Mouse (Mus musculus): Measurements from ENCODE around the gene Taok1. TPM values are rescaled to one million over a fixed set of nuclear protein-coding genes. Genes with fewer than 3 reads are reported as not detected.
"Not testable (repeated sequence)": the region's sequence is repeated elsewhere in the genome, so short reads cannot be mapped to it uniquely, and the experiment has no call there.

Gene Taok1
- 14.8 and 14.9 TPM in 2 replicates for polyA plus RNA-seq (2015; fragmentation: Nextera tagmentation; extraction: Ambion mirVana)

DNA sequence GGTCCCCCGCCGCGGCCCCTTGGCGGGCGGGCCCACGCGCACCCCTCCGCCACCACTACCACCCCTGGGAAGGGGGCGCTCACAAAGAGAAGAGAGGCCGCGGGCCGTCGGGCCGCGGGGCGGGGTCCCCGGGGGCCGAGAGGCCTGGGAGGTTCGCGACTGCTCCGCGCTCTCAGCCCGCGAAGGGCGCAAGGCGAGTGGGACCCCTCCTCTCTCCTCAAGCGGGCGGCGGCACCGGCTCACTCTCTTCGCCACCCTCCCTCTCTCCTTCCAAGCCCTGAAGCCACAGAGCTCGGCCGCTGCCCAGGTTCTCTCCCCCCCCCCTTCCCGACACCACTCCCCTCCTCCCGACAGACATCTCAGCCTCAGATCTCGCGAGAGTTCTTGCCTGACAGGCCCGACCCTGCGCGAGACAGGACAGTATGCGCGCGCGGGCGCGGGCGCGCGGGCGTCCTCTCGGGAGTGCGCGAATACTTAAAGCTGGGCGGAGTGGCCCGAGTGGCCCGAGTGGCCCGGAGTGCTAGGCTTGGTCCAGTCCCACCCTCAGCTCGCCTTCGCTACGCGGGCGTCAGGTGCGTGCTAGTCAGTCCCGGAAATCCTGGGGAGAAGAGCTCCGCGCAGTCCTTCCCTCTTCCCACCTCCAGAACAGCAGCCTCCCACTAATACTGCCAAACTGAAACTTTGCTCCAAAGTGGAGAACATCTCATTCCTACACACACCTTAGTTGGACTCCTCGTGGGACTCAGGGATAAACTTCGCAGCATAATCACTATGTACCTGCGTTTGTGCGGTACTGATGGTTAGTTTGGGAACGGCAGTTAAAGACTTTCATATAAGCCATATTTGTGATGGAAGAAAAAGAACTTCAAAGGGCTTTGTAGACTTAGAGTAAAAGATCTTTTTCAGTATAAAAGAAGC lies at the start of gene Taok1:
Gene Taok1 (minus strand): TSS at position 278 of the 918 bp plus-strand sequence.
- Histone ChIP-seq H3K9ac (ENCODE audit: low read length) (peak within 1 kb of the TSS; percentile 99), H3K27me3 (ENCODE audit: control insufficient read depth, insufficient read depth, low read depth, low read length) (no peaks in the 10 kb centered on the region), H3K27ac (ENCODE audit: low read length) (peak within 1 kb of the TSS; percentile 97), H3K4me1 (replicated peaks; ENCODE audit: control insufficient read depth, insufficient read depth, low read length) (peaks cover 13% of the 10 kb centered on the region), H3K9me3 (ENCODE audit: control insufficient read depth, low read length) (no peaks in the 10 kb centered on the region), H3K36me3 (ENCODE audit: control insufficient read depth, insufficient read depth, low read length) (no peaks in the 10 kb centered on the region), H3K4me2 (ENCODE audit: low read depth, low read length) (peak within 1 kb of the TSS; percentile 94), H3K4me3 (ENCODE audit: low read length) (peak within 1 kb of the TSS; percentile 100)
- 1% methylated on average over 58 of the region's 71 CpGs for WGBS
- peak; percentile 94 for ATAC-seq (ENCODE audit: low read depth)

DNA sequence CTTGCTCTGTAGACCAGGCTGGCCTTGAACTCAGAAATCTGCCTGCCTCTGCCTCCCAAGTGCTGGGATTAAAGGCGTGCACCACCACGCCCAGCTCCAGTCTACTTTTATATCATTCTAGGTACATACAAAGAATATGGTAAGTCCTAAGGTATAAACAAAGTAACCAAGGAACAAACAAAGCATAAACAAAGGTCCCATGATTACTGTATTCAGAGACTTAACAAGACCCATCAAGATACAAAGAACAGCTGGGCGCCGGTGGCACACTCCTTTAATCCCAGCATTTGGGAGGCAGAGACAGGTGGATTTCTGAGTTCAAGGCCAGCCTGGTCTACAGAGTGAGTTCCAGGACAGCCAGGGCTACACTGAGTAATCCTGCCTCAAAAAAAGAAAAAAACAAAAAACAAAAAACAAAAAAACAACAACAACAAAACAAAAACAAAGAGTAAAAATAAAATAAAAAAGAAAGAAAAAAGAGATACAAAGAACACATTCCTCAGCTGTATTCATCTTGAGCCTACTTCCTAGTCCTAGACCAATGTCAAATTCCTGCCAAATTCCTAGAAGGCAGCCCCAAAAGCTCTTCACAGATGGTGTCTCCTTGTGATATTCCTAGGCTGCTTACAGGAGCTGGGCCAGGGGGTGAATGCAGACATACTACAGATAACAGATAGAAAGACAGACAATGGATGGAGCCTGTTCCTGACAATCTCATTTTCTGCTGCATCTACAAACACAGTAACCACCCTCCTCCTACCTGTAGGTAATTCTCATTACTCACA lies 46.0 kb upstream of the Taok1 start:
- not testable (repeated sequence) for H3K9ac ChIP-seq (ENCODE audit: low read length); H3K4me1 ChIP-seq (replicated peaks; ENCODE audit: control insufficient read depth, insufficient read depth, low read length); H3K36me3 ChIP-seq (ENCODE audit: control insufficient read depth, insufficient read depth, low read length); H3K4me3 ChIP-seq (ENCODE audit: low read length); H3K27me3 ChIP-seq (ENCODE audit: control insufficient read depth, insufficient read depth, low read depth, low read length); H3K9me3 ChIP-seq (ENCODE audit: control insufficient read depth, low read length); H3K4me2 ChIP-seq (ENCODE audit: low read depth, low read length); H3K27ac ChIP-seq (ENCODE audit: low read length); ATAC-seq (ENCODE audit: low read depth)
- WGBS = 97% methylated on average over 4 of the region's 4 CpGs

DNA sequence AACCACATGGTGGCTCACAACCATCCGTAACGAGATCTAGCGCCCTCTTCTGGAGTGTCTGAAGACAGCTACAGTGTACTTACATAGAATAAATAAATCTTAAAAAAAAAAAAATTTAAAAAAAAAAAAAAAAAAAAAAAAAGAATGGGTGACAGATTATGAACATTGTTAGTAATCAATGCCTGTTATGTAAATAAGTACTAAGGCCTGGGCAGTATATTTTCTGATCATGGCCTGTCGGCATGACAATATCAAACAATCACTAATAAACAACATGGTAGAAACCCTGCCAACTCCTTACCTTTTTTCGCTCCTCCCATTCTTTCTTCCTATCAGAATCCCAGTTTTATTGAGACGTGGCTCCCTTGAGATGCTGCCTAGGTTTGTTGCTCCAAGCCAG lies 44.9 kb upstream of the Taok1 start:
- no peak overlapping the region for H3K9ac ChIP-seq (ENCODE audit: low read length)
- no peak overlapping the region for H3K4me2 ChIP-seq (ENCODE audit: low read depth, low read length)
- WGBS = 55% methylated on average over 6 of the region's 6 CpGs
- no peaks in the 10 kb centered on the region for H3K27me3 ChIP-seq (ENCODE audit: control insufficient read depth, insufficient read depth, low read depth, low read length)
- H3K36me3 ChIP-seq (ENCODE audit: control insufficient read depth, insufficient read depth, low read length) = no peaks in the 10 kb centered on the region
- no peak overlapping the region for H3K4me3 ChIP-seq (ENCODE audit: low read length)
- H3K4me1 ChIP-seq (replicated peaks; ENCODE audit: control insufficient read depth, insufficient read depth, low read length) = no peaks in the 10 kb centered on the region
- H3K27ac ChIP-seq (ENCODE audit: low read length) = no peak overlapping the region
- no peaks in the 10 kb centered on the region for H3K9me3 ChIP-seq (ENCODE audit: control insufficient read depth, low read length)
- no peak for ATAC-seq (ENCODE audit: low read depth)

DNA sequence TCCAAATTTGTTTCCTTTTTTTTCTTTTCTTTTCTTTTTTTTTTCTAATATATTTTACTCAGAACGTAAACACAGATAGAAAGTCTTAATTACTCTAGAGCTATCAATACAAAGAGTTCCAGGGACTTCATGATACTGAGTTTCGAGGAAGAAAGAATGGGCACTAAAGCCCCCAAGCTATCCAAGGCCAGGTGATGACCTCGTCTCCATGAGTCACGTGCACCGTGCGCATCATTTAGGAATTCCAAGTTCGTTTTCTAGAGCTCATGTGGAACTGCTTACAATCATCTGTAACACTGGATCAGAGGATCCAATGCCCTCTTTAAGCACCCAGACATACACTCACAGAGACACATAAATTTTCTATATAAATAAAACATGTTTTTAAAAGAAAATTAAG lies 41.3 kb upstream of the Taok1 start:
- Histone ChIP-seq H3K4me2 (ENCODE audit: low read depth, low read length) (no peak overlapping the region), H3K4me3 (ENCODE audit: low read length) (no peak overlapping the region), H3K9ac (ENCODE audit: low read length) (no peak overlapping the region), H3K36me3 (ENCODE audit: control insufficient read depth, insufficient read depth, low read length) (no peaks in the 10 kb centered on the region), H3K9me3 (ENCODE audit: control insufficient read depth, low read length) (no peaks in the 10 kb centered on the region), H3K27me3 (ENCODE audit: control insufficient read depth, insufficient read depth, low read depth, low read length) (no peaks in the 10 kb centered on the region), H3K27ac (ENCODE audit: low read length) (no peak overlapping the region), H3K4me1 (replicated peaks; ENCODE audit: control insufficient read depth, insufficient read depth, low read length) (no peaks in the 10 kb centered on the region)
- WGBS = 64% methylated on average over 7 of the region's 7 CpGs
- no peak for ATAC-seq (ENCODE audit: low read depth)

DNA sequence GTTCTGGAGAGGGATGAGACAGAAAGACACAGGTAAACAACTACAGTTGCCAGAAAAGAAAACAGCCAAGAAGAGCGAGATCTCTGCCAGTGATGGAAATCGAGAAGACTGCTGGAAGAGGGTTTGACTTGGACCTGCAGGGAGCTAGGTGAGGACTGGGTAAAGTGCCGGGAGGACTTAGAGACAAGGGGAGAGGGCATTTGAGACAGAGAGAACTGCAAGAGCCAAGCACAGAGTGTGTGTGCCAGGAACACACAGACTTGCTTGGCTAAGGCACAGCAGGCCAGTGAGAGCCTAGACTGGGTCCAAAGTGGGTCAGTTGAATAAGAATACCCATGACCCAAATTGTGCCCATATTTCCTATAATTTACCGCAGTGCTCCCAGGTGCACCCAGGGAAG lies 37.9 kb upstream of the Taok1 start:
- no peaks in the 10 kb centered on the region for H3K36me3 ChIP-seq (ENCODE audit: control insufficient read depth, insufficient read depth, low read length)
- ATAC-seq (ENCODE audit: low read depth) = no peak
- no peak overlapping the region for H3K27ac ChIP-seq (ENCODE audit: low read length)
- H3K9ac ChIP-seq (ENCODE audit: low read length) = no peak overlapping the region
- no peaks in the 10 kb centered on the region for H3K27me3 ChIP-seq (ENCODE audit: control insufficient read depth, insufficient read depth, low read depth, low read length)
- H3K4me3 ChIP-seq (ENCODE audit: low read length) = no peak overlapping the region
- H3K9me3 ChIP-seq (ENCODE audit: control insufficient read depth, low read length) = no peaks in the 10 kb centered on the region
- no peaks in the 10 kb centered on the region for H3K4me1 ChIP-seq (replicated peaks; ENCODE audit: control insufficient read depth, insufficient read depth, low read length)
- no peak overlapping the region for H3K4me2 ChIP-seq (ENCODE audit: low read depth, low read length)
- 77% methylated on average over 4 of the region's 4 CpGs for WGBS

DNA sequence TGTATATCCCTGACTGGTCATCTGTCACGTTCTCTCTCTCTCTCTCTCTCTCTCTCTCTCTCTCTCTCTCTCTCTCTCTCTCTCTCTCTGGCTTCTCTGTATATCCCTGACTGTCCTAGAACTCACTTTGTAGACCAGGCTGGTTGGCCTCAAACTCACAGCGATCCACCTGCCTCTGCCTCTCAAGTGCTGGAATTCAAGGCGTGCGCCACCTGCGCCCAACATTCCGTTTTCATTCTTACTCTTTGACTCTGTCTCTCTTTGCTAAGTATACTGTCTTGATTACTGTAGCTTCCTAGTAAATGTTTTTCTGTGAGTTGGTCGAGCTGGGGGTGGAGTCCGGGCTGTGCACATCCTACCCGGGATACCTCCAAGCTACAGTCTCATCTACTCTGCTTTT lies 33.8 kb upstream of the Taok1 start:
- no peak for ATAC-seq (ENCODE audit: low read depth)
- H3K9ac ChIP-seq (ENCODE audit: low read length) = no peak overlapping the region
- no peaks in the 10 kb centered on the region for H3K27me3 ChIP-seq (ENCODE audit: control insufficient read depth, insufficient read depth, low read depth, low read length)
- H3K4me1 ChIP-seq (replicated peaks; ENCODE audit: control insufficient read depth, insufficient read depth, low read length) = no peaks in the 10 kb centered on the region
- no peak overlapping the region for H3K4me3 ChIP-seq (ENCODE audit: low read length)
- H3K27ac ChIP-seq (ENCODE audit: low read length) = no peak overlapping the region
- H3K36me3 ChIP-seq (ENCODE audit: control insufficient read depth, insufficient read depth, low read length) = no peaks in the 10 kb centered on the region
- no peak overlapping the region for H3K4me2 ChIP-seq (ENCODE audit: low read depth, low read length)
- H3K9me3 ChIP-seq (ENCODE audit: control insufficient read depth, low read length) = no peaks in the 10 kb centered on the region
- WGBS = 67% methylated on average over 9 of the region's 9 CpGs

DNA sequence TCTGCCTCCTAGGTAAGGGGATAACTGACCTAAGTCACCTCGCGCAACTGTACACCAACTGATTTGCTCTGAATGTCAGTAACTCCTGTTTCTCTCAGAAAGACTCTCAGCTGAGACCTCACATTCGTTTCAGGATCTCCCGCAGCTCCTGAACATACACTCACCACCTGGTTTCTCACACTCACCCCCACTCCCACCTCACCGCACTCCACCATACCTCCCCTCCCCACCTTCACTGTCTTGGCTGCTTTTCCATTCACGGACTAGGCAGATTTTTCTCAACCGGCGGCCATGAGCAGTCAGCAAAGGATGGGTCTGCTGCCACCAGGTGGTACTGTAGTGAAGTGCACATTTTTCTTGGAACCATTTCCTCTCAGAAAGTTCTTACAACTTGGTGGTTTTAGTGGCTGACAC lies 22.6 kb upstream of the Taok1 start:
- Histone ChIP-seq H3K27me3 (ENCODE audit: control insufficient read depth, insufficient read depth, low read depth, low read length) (no peaks in the 10 kb centered on the region), H3K4me1 (replicated peaks; ENCODE audit: control insufficient read depth, insufficient read depth, low read length) (peaks cover 4% of the 10 kb centered on the region; the same call in 1 of the 2 replicates), H3K27ac (ENCODE audit: low read length) (no peak overlapping the region), H3K9me3 (ENCODE audit: control insufficient read depth, low read length) (no peaks in the 10 kb centered on the region), H3K9ac (ENCODE audit: low read length) (peak overlapping the region; percentile 62), H3K36me3 (ENCODE audit: control insufficient read depth, insufficient read depth, low read length) (no peaks in the 10 kb centered on the region), H3K4me2 (ENCODE audit: low read depth, low read length) (peak overlapping the region; percentile 72), H3K4me3 (ENCODE audit: low read length) (peak overlapping the region; percentile 45)
- peak; percentile 65 for ATAC-seq (ENCODE audit: low read depth)
- 10% methylated on average over 8 of the region's 8 CpGs for WGBS

DNA sequence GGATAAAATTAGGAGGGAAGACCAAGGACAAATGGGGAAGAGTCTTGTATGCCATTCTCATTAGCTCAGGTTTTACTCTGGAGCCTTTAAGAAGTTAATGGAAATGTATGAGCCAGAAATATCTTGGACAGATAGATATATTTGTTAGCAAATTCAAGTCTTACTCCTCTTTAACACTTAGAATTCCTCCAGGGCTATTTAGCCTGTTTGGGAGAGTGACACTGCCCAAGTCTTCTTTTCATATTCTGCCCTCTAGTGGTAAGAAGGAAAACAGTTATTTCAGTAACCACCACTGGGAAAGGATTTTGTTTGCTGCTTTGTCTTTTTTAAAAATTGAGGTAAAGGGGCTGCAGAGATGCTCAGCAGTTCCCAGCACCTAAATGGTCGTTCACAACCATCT lies 21.9 kb upstream of the Taok1 start:
- no peak overlapping the region for H3K27ac ChIP-seq (ENCODE audit: low read length)
- H3K4me1 ChIP-seq (replicated peaks; ENCODE audit: control insufficient read depth, insufficient read depth, low read length) = peaks cover 11% of the 10 kb centered on the region; the same call in 1 of the 2 replicates
- ATAC-seq (ENCODE audit: low read depth) = peak; percentile 55; the same call in 1 of the 2 replicates
- no peak overlapping the region for H3K9ac ChIP-seq (ENCODE audit: low read length)
- no peak overlapping the region for H3K4me2 ChIP-seq (ENCODE audit: low read depth, low read length)
- H3K4me3 ChIP-seq (ENCODE audit: low read length) = no peak overlapping the region
- H3K36me3 ChIP-seq (ENCODE audit: control insufficient read depth, insufficient read depth, low read length) = no peaks in the 10 kb centered on the region
- H3K9me3 ChIP-seq (ENCODE audit: control insufficient read depth, low read length) = no peaks in the 10 kb centered on the region
- 0% methylated on average over 1 of the region's 1 CpGs for WGBS
- H3K27me3 ChIP-seq (ENCODE audit: control insufficient read depth, insufficient read depth, low read depth, low read length) = no peaks in the 10 kb centered on the region
